Mouse (Mus musculus): ENCODE measurements at regions not wholly inside any gene's neighbourhood (a gene's known extent, or its start where the extent isn't known, plus 50 kb on each side); places are given as distances from the start of the nearest gene placed in this dataset.

- no peak for TF ChIP-seq CTCF (IDR thresholded peaks at IDR 0.05 in 2 of 3, conservative IDR thresholded peaks at IDR 0.05 in 1 of 3; ENCODE audit: control insufficient read depth in 1 of 3, insufficient read depth in 1 of 3, low read depth in 2 of 3, low read length in 3 of 3, poor library complexity in 1 of 3, severe bottlenecking in 1 of 3)
- no peak for TF ChIP-seq SMC3 (IDR thresholded peaks at IDR 0.05; ENCODE audit: low read depth, low read length)
- TF ChIP-seq TCF12 (IDR thresholded peaks at IDR 0.05; ENCODE audit: low read depth, low read length), result no peak
- no peak for TF ChIP-seq POLR2A (IDR thresholded peaks at IDR 0.05; ENCODE audit: control insufficient read depth in 1 of 2, insufficient read depth in 1 of 2, low read depth in 1 of 2, low read length in 2 of 2, poor library complexity in 1 of 2)
- no peak for TF ChIP-seq MEF2A (IDR thresholded peaks at IDR 0.05; ENCODE audit: extremely low read depth, insufficient replicate concordance, low read depth, low read length, poor library complexity, severe bottlenecking)
Observed at GRCm38 (mm10) chr3:53324386-53324785, 138.7 kb downstream of the Nhlrc3 start.
